Mouse (Mus musculus): ENCODE results near the gene Zfp990. TPM values are rescaled to one million over a fixed set of nuclear protein-coding genes. Genes with fewer than 3 reads are reported as not detected.

The Zfp990 gene
- 0.45 TPM for polyA plus RNA-seq (2014; fragmentation: Illumina TruSeq; extraction: RNeasy Lipid Tissue Mini Kit (QIAGEN cat#74804); ENCODE audit: low replicate concordance)

DNA sequence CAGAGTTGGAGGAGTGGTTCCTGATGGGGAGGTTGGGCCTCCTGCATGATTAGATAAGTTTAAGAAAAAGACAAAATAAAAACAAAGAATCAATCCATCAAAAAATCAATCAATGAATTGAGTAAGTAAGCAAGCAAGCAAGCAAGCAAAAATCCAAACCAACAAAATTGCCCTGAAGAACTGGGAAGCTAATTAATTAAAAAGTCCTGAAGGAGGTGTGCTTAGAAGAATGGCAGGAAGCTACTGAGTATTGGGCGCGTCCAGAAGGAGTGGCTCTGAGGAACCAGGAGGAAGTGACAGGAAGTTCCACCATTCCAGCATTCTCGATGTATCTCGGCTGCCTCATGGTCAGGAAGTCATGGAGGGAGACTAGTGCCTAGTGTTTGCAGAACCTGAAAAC is at the start of gene Zfp990:
TSS of gene Zfp990 (plus strand) at position 301 of the 400 bp plus-strand sequence.

DNA sequence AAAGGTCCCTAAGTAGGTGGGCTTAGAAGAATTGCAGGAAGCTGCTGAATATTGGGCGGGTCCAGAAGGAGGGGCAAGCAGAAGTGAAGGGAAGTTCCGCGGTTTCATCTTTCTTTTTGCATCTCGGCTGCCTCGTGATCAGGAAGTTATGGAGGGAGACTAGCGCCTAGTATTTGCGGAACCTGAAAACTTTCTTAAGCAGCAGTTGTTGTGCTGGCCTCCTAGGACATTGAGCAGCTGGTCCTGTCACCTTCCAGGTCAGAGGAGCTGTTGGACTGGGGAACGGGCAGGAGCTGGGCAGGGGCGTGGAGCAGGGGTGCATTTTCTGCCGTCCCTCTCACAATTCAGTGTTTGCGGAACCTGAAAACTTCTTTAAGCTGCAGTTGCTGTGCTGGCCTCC is 74.5 kb downstream of the Zfp990 start, which contains the start of gene Gm13212:
TSS of gene Gm13212 (plus strand) at position 89 of the 400 bp plus-strand sequence.

Other genes starting within 250 kb of the Zfp990 start
- gene Tnfrsf8, start 195.6 kb upstream of the Zfp990 start, polyA plus RNA-seq (2014; fragmentation: Illumina TruSeq; extraction: RNeasy Lipid Tissue Mini Kit (QIAGEN cat#74804); ENCODE audit: low replicate concordance), result not detected
- gene Gm13212, start 74.4 kb downstream of the Zfp990 start, polyA plus RNA-seq (2014; fragmentation: Illumina TruSeq; extraction: RNeasy Lipid Tissue Mini Kit (QIAGEN cat#74804); ENCODE audit: low replicate concordance), result 22.8 TPM
- gene Zfp980, start 159.9 kb downstream of the Zfp990 start, polyA plus RNA-seq (2014; fragmentation: Illumina TruSeq; extraction: RNeasy Lipid Tissue Mini Kit (QIAGEN cat#74804); ENCODE audit: low replicate concordance), result not detected